Comparison of ENCODE assay signal across 18 mouse cellular contexts in the genomic region with DNA sequence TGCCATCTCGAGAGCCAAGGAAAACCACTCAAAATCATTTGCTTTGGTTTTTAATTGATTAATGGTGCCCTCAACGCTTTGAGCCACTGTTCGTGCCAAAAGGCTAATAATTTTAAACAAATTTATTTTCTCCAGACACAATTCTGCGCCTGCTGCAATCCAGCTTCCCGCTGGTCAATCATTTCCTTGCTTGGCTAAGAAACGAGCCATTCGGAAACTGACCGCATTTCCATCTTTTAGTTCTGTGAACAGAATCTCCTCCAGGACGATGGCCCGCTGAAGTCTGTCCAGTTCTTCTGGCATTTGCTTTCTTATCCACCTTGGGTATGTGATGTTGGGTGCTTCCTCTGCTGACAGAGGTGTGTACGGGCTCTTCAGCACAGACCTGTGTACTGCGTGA.
"Had no signal": no experiment of that assay in that cellular context is flagged by ENCODE, and none has a peak within 500 bp of the region (broad histone marks: within the 10 kb centered on the region; RNA-seq: fewer than 3 reads in every experiment).

No protein-coding gene starts in this region.

- H3K9me3 ChIP-seq: midbrain, embryonic 10.5 days; midbrain, embryonic 12.5 days; neural tube, embryonic 13.5 days; neural tube, embryonic 15.5 days had no signal

- H3K4me2 ChIP-seq: lung, embryonic 14.5 days; midbrain, embryonic 12.5 days; neural tube, embryonic 13.5 days; neural tube, embryonic 15.5 days had no signal

- DNase-seq: lung, embryonic 14.5 days; lung, postnatal 10 days; lung, postnatal 4 days; midbrain, embryonic 14.5 days; retina, postnatal 1 day; right cerebral cortex, adult 18-20 months; right cerebral cortex, postnatal 25 days; right cerebral cortex, postnatal 4 days; spleen, adult 18-20 months; thymus, adult 18-20 months; thymus, postnatal 14 days; thymus, postnatal 36 days had no signal

- H3K9ac ChIP-seq: lung, embryonic 14.5 days; midbrain, embryonic 12.5 days; neural tube, embryonic 13.5 days; neural tube, embryonic 15.5 days had no signal

- ATAC-seq: midbrain, embryonic 16.5 days had no signal

- H3K27me3 ChIP-seq: midbrain, embryonic 12.5 days; neural tube, embryonic 13.5 days; neural tube, embryonic 15.5 days had no signal

- H3K27ac ChIP-seq: midbrain, embryonic 10.5 days; midbrain, embryonic 12.5 days; neural tube, embryonic 13.5 days; neural tube, embryonic 15.5 days had no signal

- H3K4me3 ChIP-seq: midbrain, embryonic 10.5 days; midbrain, embryonic 12.5 days; myocyte; neural tube, embryonic 13.5 days; neural tube, embryonic 15.5 days had no signal
